Mouse (Mus musculus): Measurements from ENCODE around the gene Pdia3.
"Not testable (repeated sequence)": the region's sequence is repeated elsewhere in the genome, so short reads cannot be mapped to it uniquely, and the experiment has no call there.

The Pdia3 gene

GRCm38 (mm10) chr2:121475306-121475705 is 61.7 kb downstream of the Pdia3 start:
- not testable (repeated sequence) for DNase-seq (ENCODE audit: low read depth, low spot score)

- DNase-seq (ENCODE audit: low read depth, low spot score) = peak; percentile 74
Measured at GRCm38 (mm10) chr2:121477491-121478266, 64.1 kb downstream of the Pdia3 start.

- peak; percentile 67 for DNase-seq (ENCODE audit: low read depth, low spot score)
Measured at GRCm38 (mm10) chr2:121480498-121480897, 66.9 kb downstream of the Pdia3 start.

GRCm38 (mm10) chr2:121480916-121481315 is 67.3 kb downstream of the Pdia3 start:
- not testable (repeated sequence) for DNase-seq (ENCODE audit: low read depth, low spot score)

DNA sequence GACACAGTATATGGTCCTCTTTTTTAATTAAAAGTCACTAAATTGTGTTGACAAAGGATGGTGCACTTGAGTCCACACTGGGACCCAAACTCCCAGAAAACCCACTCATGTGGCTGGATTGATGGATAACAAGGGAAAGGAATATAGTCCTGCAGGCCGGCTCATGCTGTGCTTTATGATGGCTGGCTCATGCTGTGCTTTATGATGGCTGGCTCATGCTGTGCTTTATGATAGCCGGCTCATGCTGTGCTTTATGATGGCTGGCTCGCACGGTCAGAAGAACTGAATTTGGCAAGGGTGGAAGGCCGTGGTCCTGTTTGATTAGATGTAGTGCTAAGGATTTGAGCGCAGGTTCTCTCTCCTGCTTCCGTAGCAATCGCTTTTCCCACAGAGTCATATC is 70.0 kb downstream of the Pdia3 start:
- DNase-seq (ENCODE audit: low read depth, low spot score) = peak; percentile 22

- DNase-seq (ENCODE audit: low read depth, low spot score) = not testable (repeated sequence)
Measured at GRCm38 (mm10) chr2:121484403-121484802, 70.8 kb downstream of the Pdia3 start.
